In genomic region chr2:117455740-117456455, GRCm38 (mm10) we compare ENCODE assay signal across 10 mouse cellular contexts.
DNase-seq lines count a peak whose midpoint lies in the region; ATAC-seq and TF ChIP-seq lines count a peak whose summit lies in the region.
"Had no signal": no experiment of that assay in that cellular context is flagged by ENCODE, and none has a peak within 500 bp of the region (broad histone marks: within the 10 kb centered on the region; RNA-seq: fewer than 3 reads in every experiment).

No protein-coding gene starts in this region.

- no peak for DNase-seq in lung, embryonic 14.5 days
- DNase-seq in lung, postnatal 4 days, result no peak
- DNase-seq in forebrain, embryonic 14.5 days (ENCODE audit: low spot score), result peak; percentile 42
- DNase-seq in hindbrain, postnatal 0 days (ENCODE audit: low spot score), result peak; percentile 67
- peak; percentile 52 for DNase-seq in retina, postnatal 1 day
- no peak for DNase-seq in gastrocnemius, adult 2 months
- DNase-seq in adrenal gland, postnatal 36 days, result no peak
- DNase-seq: gastrocnemius, postnatal 36 days; liver, postnatal 0 days; thymus, postnatal 25 days had no signal

- 53% methylated on average over 7 of the region's 7 CpGs for WGBS in lung, embryonic 14.5 days
- 54% methylated on average over 7 of the region's 7 CpGs for WGBS in forebrain, embryonic 14.5 days
- WGBS in hindbrain, postnatal 0 days, result 26% methylated on average over 7 of the region's 7 CpGs

- no peak for ATAC-seq in lung, embryonic 14.5 days (ENCODE audit: insufficient read depth)
- ATAC-seq in forebrain, embryonic 14.5 days, result peak; percentile 63; the same call in 1 of the 2 replicates
- ATAC-seq in hindbrain, postnatal 0 days, result peak; percentile 71
- ATAC-seq: liver, postnatal 0 days had no signal

- intact Hi-C loops in gastrocnemius, adult 2 months (cut with DNase I), result no loop called here

- no peak for TF ChIP-seq CTCF in lung, embryonic 14.5 days (IDR thresholded peaks at IDR 0.05; ENCODE audit: low read depth)
- TF ChIP-seq CTCF in hindbrain, postnatal 0 days (IDR thresholded peaks at IDR 0.05; ENCODE audit: low read depth), result no peak
- TF ChIP-seq CTCF in gastrocnemius, adult 2 months (IDR thresholded peaks at IDR 0.05), result no peak

- H3K9ac ChIP-seq in lung, embryonic 14.5 days, result no peak overlapping the region
- no peak overlapping the region for H3K9ac ChIP-seq in forebrain, embryonic 14.5 days (ENCODE audit: low read length)
- no peak overlapping the region for H3K9ac ChIP-seq in hindbrain, postnatal 0 days (replicated peaks; ENCODE audit: low read length)
- H3K9ac ChIP-seq: liver, postnatal 0 days had no signal

- H3K4me1 ChIP-seq in lung, embryonic 14.5 days (ENCODE audit: insufficient read depth), result peaks cover 11% of the 10 kb centered on the region; the same call in 1 of the 2 replicates
- H3K4me1 ChIP-seq in forebrain, embryonic 14.5 days (ENCODE audit: control insufficient read depth, insufficient read depth, low read length), result peaks cover 5% of the 10 kb centered on the region; the same call in 1 of the 2 replicates
- peaks cover 6% of the 10 kb centered on the region; the same call in 1 of the 2 replicates for H3K4me1 ChIP-seq in hindbrain, postnatal 0 days (ENCODE audit: insufficient read depth, low read length)

- H3K27ac ChIP-seq in lung, embryonic 14.5 days (ENCODE audit: low read depth), result peak overlapping the region; percentile 27; the same call in 1 of the 2 replicates
- no peak overlapping the region for H3K27ac ChIP-seq in forebrain, embryonic 14.5 days (ENCODE audit: low read depth, low read length)
- H3K27ac ChIP-seq in hindbrain, postnatal 0 days, result peak overlapping the region; percentile 20; the same call in 1 of the 2 replicates
- H3K27ac ChIP-seq in gastrocnemius, adult 2 months, result no peak overlapping the region

- H3K27me3 ChIP-seq in lung, embryonic 14.5 days (ENCODE audit: insufficient read depth, low read length), result no peaks in the 10 kb centered on the region
- no peaks in the 10 kb centered on the region for H3K27me3 ChIP-seq in forebrain, embryonic 14.5 days (replicated peaks; ENCODE audit: control insufficient read depth, insufficient read depth, low read length)
- no peaks in the 10 kb centered on the region for H3K27me3 ChIP-seq in hindbrain, postnatal 0 days (ENCODE audit: insufficient read depth, low read length)

- no peaks in the 10 kb centered on the region for H3K9me3 ChIP-seq in lung, embryonic 14.5 days (ENCODE audit: low read depth, low read length)
- H3K9me3 ChIP-seq in forebrain, embryonic 14.5 days (replicated peaks; ENCODE audit: control insufficient read depth, low read length), result no peaks in the 10 kb centered on the region
- no peaks in the 10 kb centered on the region for H3K9me3 ChIP-seq in hindbrain, postnatal 0 days (ENCODE audit: low read length)

- no peak overlapping the region for H3K4me2 ChIP-seq in lung, embryonic 14.5 days
- H3K4me2 ChIP-seq in forebrain, embryonic 14.5 days (ENCODE audit: low read length), result no peak overlapping the region
- no peak overlapping the region for H3K4me2 ChIP-seq in hindbrain, postnatal 0 days (ENCODE audit: low read depth, low read length)

- H3K4me3 ChIP-seq in lung, embryonic 14.5 days (ENCODE audit: low read depth, low read length), result no peak overlapping the region
- H3K4me3 ChIP-seq in forebrain, embryonic 14.5 days (ENCODE audit: low read depth, low read length), result no peak overlapping the region
- no peak overlapping the region for H3K4me3 ChIP-seq in hindbrain, postnatal 0 days (ENCODE audit: low read length)
- H3K4me3 ChIP-seq in gastrocnemius, adult 2 months, result no peak overlapping the region

- H3K36me3 ChIP-seq in lung, embryonic 14.5 days (ENCODE audit: insufficient read depth), result no peaks in the 10 kb centered on the region
- no peaks in the 10 kb centered on the region for H3K36me3 ChIP-seq in forebrain, embryonic 14.5 days (ENCODE audit: control insufficient read depth, insufficient read depth, low read length)
- H3K36me3 ChIP-seq in hindbrain, postnatal 0 days (ENCODE audit: insufficient read depth, low read length), result no peaks in the 10 kb centered on the region

Comparison
In these comparisons a context has a peak if more than half of its experiments do, and no peak if none do; other contexts are left out.
1. DNase-seq: peak in forebrain, embryonic 14.5 days (single experiment), hindbrain, postnatal 0 days (single experiment) and retina, postnatal 1 day (single experiment); none in lung, embryonic 14.5 days (single experiment), lung, postnatal 4 days (0 of 2), gastrocnemius, adult 2 months (single experiment) and adrenal gland, postnatal 36 days (0 of 2).
2. H3K27ac ChIP-seq: peak in lung, embryonic 14.5 days (single experiment) and hindbrain, postnatal 0 days (single experiment); none in forebrain, embryonic 14.5 days (single experiment) and gastrocnemius, adult 2 months (single experiment).